Mouse (Mus musculus) liver, embryonic 14.5 days (tissue): ENCODE data around the gene Gm49387. TPM values are rescaled to one million over a fixed set of nuclear protein-coding genes. Genes with fewer than 3 reads are reported as not detected.

Experiments
- ATAC-seq: fragments of 200-750 bp; cut with Nextera tagmentation; 2 replicates; pipeline ENCODE4 v1.8.0; 2017; ENCODE audit warnings: moderate number of reproducible peaks, mild to moderate bottlenecking, moderate library complexity; ENCODE audit not compliant: insufficient read depth
- DNase-seq, 3 experiments: peaks; one replicate each; pipeline ENCODE4 v3.0.0-alpha.2; 2012 to 2013; ENCODE audit warnings: low read depth in 3 of 3, low spot score in 3 of 3
- H3K27ac ChIP-seq: fragments of 300-500 bp; sonication (generic); 2 replicates; pipeline ENCODE4 v1.5.1; 2014; ENCODE audit warnings: moderate library complexity, mild to moderate bottlenecking, control low read depth, inconsistent platforms
- H3K27me3 ChIP-seq: fragments of 300-500 bp; sonication (generic); 2 replicates; pipeline ENCODE4 v1.6.1; 2014; ENCODE audit warnings: mild to moderate bottlenecking, low read length, moderate library complexity; ENCODE audit not compliant: control insufficient read depth, insufficient read depth
- H3K36me3 ChIP-seq: fragments of 300-500 bp; sonication (generic); replicated peaks from 2 replicates; pipeline ENCODE4 v1.6.1; 2014; ENCODE audit warnings: low read depth; ENCODE audit not compliant: control insufficient read depth, insufficient read depth
- H3K4me1 ChIP-seq, 2 experiments: fragments of 200-500 bp in 1 of 2; fragments of 300-500 bp in 1 of 2; sonication (generic) in 1 of 2; replicated peaks; 2 replicates each; pipeline ENCODE4 v1.6.1; 2012 to 2014; ENCODE audit warnings: antibody characterized with exemption in 1 of 2, inconsistent platforms in 1 of 2, low read length in 1 of 2; ENCODE audit not compliant: control insufficient read depth in 2 of 2, insufficient read depth in 2 of 2
- H3K4me2 ChIP-seq: fragments of 300-500 bp; sonication (generic); 2 replicates; pipeline ENCODE4 v1.6.1; 2014; ENCODE audit warnings: low read depth, mild to moderate bottlenecking, control low read depth, moderate library complexity
- H3K4me3 ChIP-seq, 2 experiments: fragments of 200-500 bp in 1 of 2; fragments of 300-500 bp in 1 of 2; sonication (generic) in 1 of 2; 2 replicates each; pipeline ENCODE4 v1.5.1; 2012 to 2014; ENCODE audit warnings: low read depth in 2 of 2, low read length in 2 of 2, mild to moderate bottlenecking in 2 of 2, control low read depth in 1 of 2, inconsistent platforms in 1 of 2, moderate library complexity in 1 of 2; ENCODE audit not compliant: insufficient read depth in 1 of 2
- H3K9ac ChIP-seq: fragments of 300-500 bp; sonication (generic); replicated peaks from 2 replicates; pipeline ENCODE4 v1.6.1; 2014; ENCODE audit warnings: mild to moderate bottlenecking, control low read depth, moderate library complexity
- H3K9me3 ChIP-seq: fragments of 300-500 bp; sonication (generic); 2 replicates; pipeline ENCODE4 v1.6.1; 2016; ENCODE audit warnings: low read length, mixed read lengths; ENCODE audit not compliant: control insufficient read depth
- CTCF ChIP-seq: IDR thresholded peaks from 2 replicates; pipeline ENCODE4 v1.5.1; 2016; ENCODE audit warnings: antibody characterized with exemption, low read depth, control low read depth
- EP300 ChIP-seq: IDR thresholded peaks from 2 replicates; pipeline ENCODE4 v1.6.1; 2016; ENCODE audit warnings: antibody characterized with exemption, low read depth
- WGBS: fragments of 180-500 bp; shearing (Covaris S2); extraction: QIAGEN DNeasy Blood & Tissue Kit; methylation state at CpG from one replicate; pipeline ENCODE4 v1.1.7; 2014; ENCODE audit not compliant: insufficient replicate concordance; 5-methylcytosine and 5-hydroxymethylcytosine counted together
- polyA plus RNA-seq, 2 experiments: library from polyadenylated mRNA; depleted of rRNA in 1 of 2; stranded (reverse) in 1 of 2; unstranded in 1 of 2; fragments of >200 nt; fragmentation: Nextera tagmentation in 1 of 2; extraction: Ambion mirVana in 1 of 2; gene quantifications; 2 replicates each; pipeline versions ENCODE4 v1.2.1 to v1.2.3; 2012 to 2014

Gm49387 gene
- polyA plus RNA-seq, 2 experiments = 0.65 TPM; not detected in 1

GRCm38 (mm10) chr14:31515895-31516294 lies 124.8 kb downstream of the Gm49387 start:
- Histone ChIP-seq H3K27me3 (no peaks in the 10 kb centered on the region), H3K4me2 (no peak overlapping the region), H3K27ac (no peak overlapping the region), H3K9me3 (no peaks in the 10 kb centered on the region), H3K9ac (no peak overlapping the region), H3K4me3 (no peak overlapping the region), H3K36me3 (no peaks in the 10 kb centered on the region), H3K4me1 (no peaks in the 10 kb centered on the region)
- WGBS = 73% methylated on average over 2 of the region's 2 CpGs
- DNase-seq (no peak), ATAC-seq (no peak)
- TF ChIP-seq EP300 (no peak), CTCF (no peak)

GRCm38 (mm10) chr14:31510322-31510721 lies 130.4 kb downstream of the Gm49387 start:
- no peak overlapping the region for H3K9ac ChIP-seq
- no peak for TF ChIP-seq EP300
- no peak for TF ChIP-seq CTCF
- ATAC-seq (no peak), DNase-seq (no peak)
- no peaks in the 10 kb centered on the region for H3K27me3 ChIP-seq
- peaks cover 44% of the 10 kb centered on the region for H3K36me3 ChIP-seq
- no peak overlapping the region for H3K4me3 ChIP-seq
- no peaks in the 10 kb centered on the region for H3K4me1 ChIP-seq
- 81% methylated on average over 3 of the region's 3 CpGs for WGBS
- H3K9me3 ChIP-seq = no peaks in the 10 kb centered on the region
- H3K27ac ChIP-seq = no peak overlapping the region
- H3K4me2 ChIP-seq = no peak overlapping the region

DNA sequence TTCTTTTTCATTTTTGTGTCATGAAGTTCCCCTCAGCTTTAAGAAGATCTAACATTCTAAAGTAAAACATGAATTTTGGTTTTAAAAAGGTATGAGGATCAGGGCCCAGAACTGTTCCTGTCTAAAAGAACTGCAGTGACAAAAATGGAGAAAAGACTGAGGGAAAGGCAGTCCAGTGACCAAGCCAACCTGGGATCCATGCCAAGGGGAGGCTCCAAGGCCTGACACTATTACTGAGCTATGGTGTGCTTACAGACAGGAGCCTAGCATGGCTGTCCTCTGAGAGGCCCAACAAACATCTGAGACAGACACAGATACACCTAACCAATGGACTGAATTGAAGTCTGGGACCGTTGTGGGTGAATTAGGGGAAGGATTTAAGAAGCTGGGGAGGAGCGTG lies 130.8 kb downstream of the Gm49387 start:
- no peaks in the 10 kb centered on the region for H3K27me3 ChIP-seq
- no peak overlapping the region for H3K4me2 ChIP-seq
- DNase-seq = no peak
- H3K4me3 ChIP-seq = no peak overlapping the region
- H3K9ac ChIP-seq = no peak overlapping the region
- no peaks in the 10 kb centered on the region for H3K9me3 ChIP-seq
- 98% methylated on average over 2 of the region's 2 CpGs for WGBS
- H3K4me1 ChIP-seq = no peaks in the 10 kb centered on the region
- no peak for TF ChIP-seq CTCF
- TF ChIP-seq EP300 = no peak
- no peak overlapping the region for H3K27ac ChIP-seq
- no peak for ATAC-seq
- H3K36me3 ChIP-seq = peaks cover 48% of the 10 kb centered on the region

GRCm38 (mm10) chr14:31506456-31506855 lies 134.2 kb downstream of the Gm49387 start:
- Histone ChIP-seq H3K36me3 (peaks cover 82% of the 10 kb centered on the region), H3K27ac (no peak overlapping the region), H3K4me1 (no peaks in the 10 kb centered on the region), H3K4me3 (no peak overlapping the region), H3K9me3 (no peaks in the 10 kb centered on the region), H3K27me3 (no peaks in the 10 kb centered on the region), H3K4me2 (no peak overlapping the region), H3K9ac (no peak overlapping the region)
- WGBS = 95% methylated on average over 6 of the region's 6 CpGs
- ATAC-seq (no peak), DNase-seq (no peak)
- TF ChIP-seq EP300 (no peak), CTCF (no peak)

DNA sequence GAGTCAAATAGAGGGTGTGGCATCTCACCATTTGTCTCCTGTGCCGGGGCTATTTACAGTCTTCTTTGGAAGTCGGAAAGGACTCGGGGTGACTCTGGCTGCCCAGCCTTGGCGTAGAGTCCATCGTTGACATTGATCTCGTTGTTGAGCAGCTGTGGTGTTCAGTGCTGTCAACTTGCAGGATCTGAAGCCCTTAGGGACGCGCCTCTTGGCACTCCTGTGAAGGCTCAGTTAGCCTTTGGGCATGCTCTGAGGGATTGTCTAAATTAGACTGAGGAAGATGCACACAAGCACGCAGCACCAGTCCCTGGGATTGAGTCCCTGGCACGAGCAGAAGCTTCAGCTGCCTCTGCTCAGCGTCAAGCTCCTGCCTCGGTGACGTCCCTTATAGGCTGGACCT lies 137.3 kb downstream of the Gm49387 start:
- Histone ChIP-seq H3K27me3 (no peaks in the 10 kb centered on the region), H3K27ac (no peak overlapping the region), H3K9ac (no peak overlapping the region), H3K4me2 (no peak overlapping the region), H3K4me1 (no peaks in the 10 kb centered on the region), H3K9me3 (no peaks in the 10 kb centered on the region), H3K4me3 (no peak overlapping the region), H3K36me3 (peaks cover 91% of the 10 kb centered on the region)
- 88% methylated on average over 13 of the region's 13 CpGs for WGBS
- ATAC-seq (no peak), DNase-seq (no peak)
- TF ChIP-seq EP300 (no peak), CTCF (no peak)

Other genes with a start within 250 kb of the Gm49387 start
- 9.8 and 14.7 TPM in 2 replicates for gene Sh3bp5, start 204.8 kb downstream of the Gm49387 start, polyA plus RNA-seq (2012; rRNA removed)
- gene Sh3bp5, start 204.8 kb downstream of the Gm49387 start, polyA plus RNA-seq (2014; fragmentation: Nextera tagmentation; extraction: Ambion mirVana) = 6.4 and 6.9 TPM in 2 replicates
- gene Eaf1, start 146.5 kb downstream of the Gm49387 start, polyA plus RNA-seq (2012; rRNA removed) = 23.0 and 30.3 TPM in 2 replicates
- gene Eaf1, start 146.5 kb downstream of the Gm49387 start, polyA plus RNA-seq (2014; fragmentation: Nextera tagmentation; extraction: Ambion mirVana) = 20.9 and 23.1 TPM in 2 replicates
- 5.4 and 9.6 TPM in 2 replicates for gene Mettl6, start 145.8 kb downstream of the Gm49387 start, polyA plus RNA-seq (2012; rRNA removed)
- gene Mettl6, start 145.8 kb downstream of the Gm49387 start, polyA plus RNA-seq (2014; fragmentation: Nextera tagmentation; extraction: Ambion mirVana) = 28.9 and 30.5 TPM in 2 replicates
- gene Colq, start 49.5 kb downstream of the Gm49387 start, polyA plus RNA-seq (2012; rRNA removed) = 0.02 and 0.04 TPM in 2 replicates
- gene Colq, start 49.5 kb downstream of the Gm49387 start, polyA plus RNA-seq (2014; fragmentation: Nextera tagmentation; extraction: Ambion mirVana) = 0.09 TPM in 1 of 2 replicates, not detected in the other
- gene Btd, start 150 bp upstream of the Gm49387 start, polyA plus RNA-seq (2012; rRNA removed) = 7.6 and 12.9 TPM in 2 replicates
- 8.8 and 8.9 TPM in 2 replicates for gene Btd, start 150 bp upstream of the Gm49387 start, polyA plus RNA-seq (2014; fragmentation: Nextera tagmentation; extraction: Ambion mirVana)
- 3.5 and 7.4 TPM in 2 replicates for gene Hacl1, start 408 bp upstream of the Gm49387 start, polyA plus RNA-seq (2012; rRNA removed)
- gene Hacl1, start 408 bp upstream of the Gm49387 start, polyA plus RNA-seq (2014; fragmentation: Nextera tagmentation; extraction: Ambion mirVana) = 10.7 and 13.3 TPM in 2 replicates
- 3.4 and 4.8 TPM in 2 replicates for gene Ankrd28, start 189.8 kb upstream of the Gm49387 start, polyA plus RNA-seq (2012; rRNA removed)
- 3.1 and 3.8 TPM in 2 replicates for gene Ankrd28, start 189.8 kb upstream of the Gm49387 start, polyA plus RNA-seq (2014; fragmentation: Nextera tagmentation; extraction: Ambion mirVana)